Mouse (Mus musculus) CD4-positive helper T cell, adult 2 months (primary cell): ENCODE results near the gene Wfdc21.
A peak's percentile ranks its signal among the peaks of the same experiment; 100 is the strongest.

ENCODE experiments used
- DNase-seq: peaks from one replicate; pipeline ENCODE4 v3.0.0-alpha.2; 2012; ENCODE audit warnings: low read depth, missing footprints, low spot score

The Wfdc21 gene

DNA sequence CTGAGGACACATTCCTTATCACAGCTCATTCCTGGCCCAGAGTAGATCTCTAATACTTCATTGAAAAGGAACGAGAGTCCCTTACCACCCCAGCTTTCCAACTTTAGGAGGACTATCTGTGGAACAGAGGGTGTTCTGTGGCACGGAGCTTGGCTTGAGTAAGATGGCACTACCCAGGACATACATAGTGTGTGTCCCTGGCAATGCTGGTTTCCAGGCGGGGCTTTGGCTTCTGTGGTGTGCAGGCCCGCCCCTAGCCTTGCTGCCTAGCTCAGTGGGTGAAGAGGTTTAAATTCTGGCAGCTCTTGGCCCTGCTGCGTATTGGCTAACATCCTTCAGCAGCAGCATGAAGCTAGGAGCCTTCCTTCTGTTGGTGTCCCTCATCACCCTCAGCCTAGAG, at the start of gene Wfdc21:
Wfdc21 (plus strand) TSS at position 260 of the 400 bp plus-strand sequence.
- no peak for DNase-seq

DNA sequence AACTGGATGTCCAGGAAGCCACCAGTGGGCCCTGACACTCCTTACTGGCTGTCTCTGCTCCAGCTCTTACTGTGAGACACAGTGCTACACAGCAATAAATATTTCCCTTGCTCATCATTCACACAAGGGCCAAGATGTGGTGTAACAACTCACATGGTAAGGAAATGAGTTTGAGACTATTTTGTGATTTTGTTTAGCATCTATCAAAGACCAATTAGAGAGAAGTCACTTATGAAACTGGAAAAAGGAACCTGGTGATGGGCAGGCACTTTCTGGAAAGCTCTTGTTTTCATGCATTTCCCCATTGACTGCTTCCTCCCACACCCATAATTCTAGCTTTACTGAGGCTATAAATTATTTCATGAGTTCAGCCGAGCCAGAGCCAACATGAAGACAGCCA, 43.0 kb upstream of the Wfdc21 start, which contains the start of gene Wfdc17:
Wfdc17 (plus strand) TSS at position 287 of the 400 bp plus-strand sequence.
- no peak for DNase-seq

DNA sequence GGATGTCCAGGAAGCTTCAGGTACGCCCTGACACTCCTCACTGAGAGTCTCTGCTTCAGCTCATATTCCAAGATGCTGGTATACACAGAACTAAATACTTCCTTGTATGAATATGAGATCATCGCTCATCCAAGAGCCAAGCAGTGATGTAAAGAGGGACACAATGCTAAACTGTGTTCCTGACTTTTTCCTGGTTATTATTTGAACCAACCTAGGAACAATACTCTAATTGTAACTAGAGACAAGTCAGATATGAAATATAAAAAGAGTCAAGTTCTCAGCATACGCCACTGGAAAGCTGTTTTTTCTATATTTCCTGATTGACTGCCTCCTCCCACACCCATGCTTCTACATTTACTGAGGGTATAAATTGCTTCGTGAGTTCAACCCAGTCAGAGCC, 38.0 kb upstream of the Wfdc21 start, which contains the start of gene Wfdc18:
Wfdc18 (plus strand) TSS at position 301 of the 400 bp plus-strand sequence.
- no peak for DNase-seq

DNA sequence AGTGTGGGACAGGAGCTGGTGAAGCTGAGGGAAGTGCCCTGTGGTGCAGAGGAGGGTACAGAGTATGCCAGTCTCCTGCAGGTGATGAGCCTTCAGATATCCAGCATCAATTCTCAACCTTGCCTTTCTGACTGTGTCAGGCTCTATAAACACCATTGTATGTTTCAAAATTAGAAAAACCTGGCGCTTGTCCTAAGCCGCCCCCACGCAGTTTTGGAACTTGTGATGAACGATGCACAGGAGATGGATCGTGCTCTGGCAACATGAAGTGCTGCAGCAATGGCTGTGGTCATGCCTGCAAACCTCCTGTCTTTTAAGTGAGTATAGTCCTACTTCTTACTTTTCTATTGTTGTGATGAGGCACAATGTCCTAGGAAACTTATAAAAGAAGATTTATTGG, 37.1 kb upstream of the Wfdc21 start:
- DNase-seq, result no peak

DNA sequence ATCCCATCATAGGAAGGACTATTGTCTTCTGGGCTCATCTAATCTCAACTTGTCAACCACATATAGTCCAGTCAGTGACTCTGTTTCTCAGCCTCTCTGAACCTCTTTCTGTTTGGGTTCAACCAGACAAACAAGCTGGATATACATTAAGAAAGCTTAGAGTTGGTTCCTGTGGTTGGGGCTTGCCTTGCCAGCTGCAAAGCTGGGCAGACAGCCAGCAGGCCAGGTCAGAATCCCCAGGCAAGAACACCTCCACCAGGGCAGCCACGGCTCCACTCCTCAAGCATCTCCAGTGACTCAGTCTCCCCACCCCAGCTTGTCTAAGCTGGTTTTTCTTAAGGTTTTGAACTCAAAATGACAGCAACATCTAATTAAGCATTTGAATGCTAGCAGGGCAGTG, 34.1 kb upstream of the Wfdc21 start:
- DNase-seq, result no peak

DNA sequence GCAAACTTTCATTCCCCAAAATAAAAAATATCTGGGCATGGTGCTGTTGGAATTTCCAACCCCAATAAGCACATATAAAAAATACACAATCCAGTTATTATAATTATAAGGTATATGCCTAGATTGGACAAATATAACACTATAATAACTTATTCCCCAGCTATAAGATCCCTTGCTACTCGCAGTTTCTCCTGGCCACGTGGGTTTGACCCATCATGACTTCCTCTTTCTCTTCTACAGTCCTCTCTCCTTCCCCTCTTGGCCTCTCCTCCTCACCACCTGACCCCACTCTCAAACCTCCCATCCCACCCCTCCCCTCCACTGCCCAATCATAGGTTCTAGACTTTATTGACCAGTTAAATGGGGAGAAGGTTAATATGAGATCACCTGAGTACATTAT, 32.8 kb upstream of the Wfdc21 start:
- DNase-seq, result no peak

DNA sequence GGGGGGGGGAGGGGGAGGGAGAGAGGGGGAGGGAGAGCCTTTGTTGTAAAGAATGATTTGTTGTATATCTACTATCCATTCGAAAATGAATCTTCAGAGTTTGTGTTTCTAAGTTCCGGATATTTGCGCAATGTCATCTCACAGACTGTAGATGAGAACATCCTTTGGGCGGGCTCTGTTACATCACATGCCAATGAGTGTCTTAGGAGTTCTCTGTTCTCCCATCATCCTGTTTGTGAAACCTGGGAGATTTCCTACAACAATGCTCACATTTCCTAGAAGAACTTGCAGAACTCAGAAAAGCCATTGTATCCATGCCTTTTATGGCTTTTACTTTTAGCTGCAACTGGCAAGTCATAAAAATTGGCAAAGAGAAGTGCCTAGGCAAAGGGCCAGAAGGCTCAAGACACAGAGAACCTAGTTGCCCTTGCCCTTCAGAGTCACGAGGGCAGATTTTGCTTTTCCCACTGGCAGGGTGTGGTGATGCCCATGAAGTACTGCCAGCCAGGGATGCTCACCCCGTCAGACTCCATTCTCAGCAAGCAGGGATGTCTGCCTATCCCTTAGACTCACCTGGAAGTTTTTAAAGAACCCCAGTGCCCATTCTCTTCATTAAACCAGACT, 29.6 kb upstream of the Wfdc21 start:
- DNase-seq, result no peak

DNA sequence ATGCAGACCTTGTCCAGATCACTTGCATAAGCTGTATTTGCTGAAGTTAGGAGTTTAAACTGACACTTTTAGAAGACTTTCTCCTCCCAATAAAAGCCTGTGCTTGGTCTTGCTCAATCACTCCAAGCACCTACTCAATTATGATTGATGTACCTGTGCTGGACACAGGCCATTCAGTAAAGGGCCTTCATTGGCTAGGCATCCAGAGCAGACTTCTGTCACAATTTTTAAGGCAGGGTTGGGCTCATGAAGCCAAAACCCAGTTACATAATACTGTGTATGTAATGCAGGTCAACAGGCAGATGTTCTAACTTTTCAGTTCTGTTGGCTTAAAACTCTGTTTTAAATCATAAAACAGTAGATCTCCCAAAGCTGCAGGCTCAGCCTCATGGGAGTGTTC, 26.0 kb upstream of the Wfdc21 start:
- DNase-seq, result no peak

DNA sequence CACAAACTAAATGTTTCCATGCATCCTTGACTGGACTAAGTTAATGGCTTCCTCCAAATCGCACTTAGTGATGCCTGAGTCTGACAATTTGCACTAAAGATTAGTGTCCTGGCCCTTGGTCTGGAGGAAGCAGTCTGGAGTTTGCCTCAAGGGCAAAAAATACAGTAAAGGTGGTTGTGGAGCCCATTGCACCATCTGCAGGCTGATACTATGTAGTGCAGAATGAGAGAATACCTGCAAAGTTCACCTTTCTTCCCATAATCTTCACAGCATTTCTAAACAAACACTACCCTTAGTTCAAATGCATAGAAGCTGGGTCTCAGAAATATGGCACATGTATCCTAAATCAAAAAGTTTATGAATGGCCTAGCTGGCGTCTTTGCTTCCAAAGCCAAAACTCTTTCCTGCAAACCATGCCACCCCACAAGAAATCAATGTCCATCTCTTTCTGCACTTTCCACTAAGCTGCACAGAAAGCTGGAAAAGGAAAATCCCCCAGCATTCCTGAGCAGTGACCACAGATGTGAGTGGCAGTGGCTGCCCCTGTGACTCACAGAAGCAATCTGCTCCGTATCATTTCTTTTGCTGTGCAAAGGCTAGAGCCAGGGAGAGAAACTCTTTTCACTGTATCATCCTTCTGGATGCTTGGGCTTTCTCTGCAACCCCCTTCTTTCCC, 17.8 kb upstream of the Wfdc21 start:
- no peak for DNase-seq

DNA sequence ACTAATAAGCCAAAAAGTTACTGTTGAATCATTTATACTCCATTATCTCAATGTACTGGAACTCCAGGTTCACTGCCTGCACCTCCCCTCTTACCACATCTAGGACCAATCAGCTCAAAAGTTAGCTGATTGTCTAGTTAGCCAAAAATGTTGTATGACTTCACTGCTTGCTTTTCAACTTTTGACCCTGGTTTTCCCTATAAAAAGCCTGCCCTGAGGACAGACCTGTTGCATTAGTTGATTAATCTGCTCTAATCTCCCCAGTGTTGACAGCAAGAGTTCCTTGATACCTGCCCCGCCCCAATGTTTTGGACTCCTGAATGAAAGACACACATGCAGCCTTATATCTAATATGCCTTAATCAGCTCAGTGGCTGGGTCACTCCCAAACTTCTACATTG, 15.6 kb upstream of the Wfdc21 start:
- no peak for DNase-seq

DNA sequence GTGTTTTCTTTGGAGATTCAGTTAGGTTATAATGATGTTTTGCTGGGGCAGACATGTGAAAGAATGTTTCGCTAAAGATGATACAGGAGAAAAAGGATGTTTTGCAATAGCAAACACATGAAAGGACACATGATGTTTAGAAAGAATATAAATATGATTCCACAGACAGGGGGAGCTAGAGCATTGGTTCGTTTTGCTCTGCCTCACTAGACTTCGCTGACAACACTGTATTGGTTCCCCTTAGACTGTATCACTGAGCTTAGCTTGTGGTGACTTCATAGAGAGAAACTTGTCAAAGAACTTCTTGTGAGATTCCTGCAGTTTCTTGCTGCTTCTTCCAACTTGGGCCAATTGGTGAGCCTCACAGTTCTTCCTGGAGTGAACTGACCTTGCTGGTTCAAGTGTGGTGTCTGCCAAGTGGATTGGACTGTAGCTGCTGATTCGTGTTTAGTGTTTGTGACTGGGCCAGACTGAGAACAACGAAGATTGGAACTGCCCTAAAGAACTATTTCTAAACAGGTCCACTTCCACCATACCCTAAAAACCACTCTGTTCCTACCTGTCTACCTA, 13.6 kb upstream of the Wfdc21 start:
- DNase-seq, result no peak

DNA sequence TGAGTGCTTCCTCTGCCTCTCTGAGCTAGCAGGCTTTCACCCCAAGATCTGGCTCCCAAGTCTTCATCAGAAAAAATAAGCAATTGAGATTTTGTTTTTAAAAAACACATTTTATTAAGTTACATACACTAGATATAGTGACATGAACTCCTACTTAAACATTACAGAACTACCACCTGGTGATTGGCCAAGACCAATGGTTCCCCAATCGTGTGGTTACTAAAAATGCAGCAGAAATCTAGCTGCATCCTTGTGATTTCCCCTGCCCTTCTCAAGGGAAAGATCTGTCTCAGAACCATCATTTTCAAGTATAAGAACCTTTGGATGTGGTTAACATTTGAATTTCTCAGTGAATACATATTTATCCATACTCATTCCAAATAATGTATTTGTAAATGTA, 12.5 kb upstream of the Wfdc21 start:
- DNase-seq, result no peak

DNA sequence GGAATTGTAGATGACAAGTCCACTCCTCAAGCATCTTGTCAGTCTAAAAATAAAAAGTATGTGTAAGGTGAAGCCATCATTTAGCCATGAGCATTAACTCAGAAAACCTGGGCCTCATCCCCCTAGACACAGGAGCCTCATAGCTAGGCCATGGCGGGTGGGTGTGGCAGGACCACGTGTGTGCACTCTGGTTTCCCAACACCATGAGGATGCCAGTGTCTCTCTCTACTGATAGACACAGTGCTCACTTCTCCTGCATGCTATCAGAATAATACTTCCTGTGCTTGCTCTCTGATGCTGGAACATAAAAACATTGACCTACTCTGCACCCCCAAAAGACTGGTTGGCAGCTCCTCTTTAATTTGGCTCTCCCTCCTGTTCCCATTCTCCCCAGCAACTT, 10.9 kb upstream of the Wfdc21 start:
- no peak for DNase-seq

DNA sequence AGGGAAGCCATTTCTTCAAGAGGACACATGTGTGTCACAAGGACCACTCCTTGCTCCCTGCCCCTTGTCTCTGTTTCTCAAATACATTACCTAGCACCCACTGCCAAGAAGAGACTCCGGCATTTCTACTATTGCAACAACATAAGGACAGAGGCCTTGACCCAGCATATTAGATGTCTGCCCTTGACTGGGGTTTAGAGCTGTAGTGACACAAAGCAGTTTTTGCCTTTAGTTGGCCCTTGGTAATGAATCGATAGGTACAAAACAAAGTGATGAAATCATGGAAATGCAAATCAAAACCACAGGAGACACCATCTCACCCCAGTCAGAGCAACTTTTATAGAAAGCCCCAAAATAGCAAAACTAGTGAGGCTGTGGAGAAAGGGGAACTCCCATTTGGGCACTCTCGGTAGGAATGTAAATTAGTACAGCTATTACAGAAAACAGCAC, 9.6 kb upstream of the Wfdc21 start:
- DNase-seq, result peak; percentile 46

DNA sequence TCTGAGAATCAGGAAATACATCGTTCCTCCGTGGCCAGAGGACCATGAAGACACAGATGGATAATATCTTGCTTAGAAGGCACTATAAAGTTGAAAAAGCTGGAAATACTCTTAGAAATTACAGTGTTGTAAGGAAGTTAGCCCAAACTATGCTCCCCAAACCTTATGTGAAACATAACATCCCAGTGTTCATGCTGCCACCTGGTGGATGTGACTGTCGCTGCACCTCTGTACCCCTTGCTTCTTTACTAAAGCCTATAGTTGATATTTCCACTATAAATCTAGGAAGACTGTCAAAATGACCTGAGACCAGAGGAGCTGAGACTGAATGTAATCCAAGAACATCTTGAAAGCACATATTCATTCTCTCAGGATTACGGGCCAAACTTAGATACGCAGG, 7.5 kb upstream of the Wfdc21 start:
- peak; percentile 64 for DNase-seq

DNA sequence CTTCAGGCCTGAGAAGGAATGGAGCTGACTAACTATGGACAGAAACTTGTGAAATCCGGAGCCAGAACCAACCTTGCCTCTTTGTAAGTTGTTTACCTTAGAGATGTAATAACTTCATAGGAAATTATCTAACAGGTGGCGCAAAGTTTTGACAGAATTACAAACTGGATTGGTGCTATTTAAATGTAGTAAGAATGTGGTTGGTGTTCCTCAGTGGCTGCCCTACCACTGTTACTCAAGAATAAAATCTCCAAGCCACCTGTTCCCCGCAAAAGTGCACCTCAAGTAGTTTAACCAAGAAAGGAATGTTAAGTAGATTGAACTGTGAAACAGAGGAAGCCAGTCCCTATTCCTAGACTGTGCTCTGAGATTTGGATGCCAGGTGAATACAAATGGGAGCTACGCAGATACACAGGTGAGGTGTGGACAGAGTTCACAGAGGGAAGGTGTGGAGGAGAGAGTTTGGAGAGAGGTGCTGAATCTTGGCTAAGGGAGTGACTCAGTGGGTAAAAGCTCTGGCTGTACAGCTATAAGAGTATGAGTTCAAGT, 6.2 kb upstream of the Wfdc21 start:
- DNase-seq, result no peak

DNA sequence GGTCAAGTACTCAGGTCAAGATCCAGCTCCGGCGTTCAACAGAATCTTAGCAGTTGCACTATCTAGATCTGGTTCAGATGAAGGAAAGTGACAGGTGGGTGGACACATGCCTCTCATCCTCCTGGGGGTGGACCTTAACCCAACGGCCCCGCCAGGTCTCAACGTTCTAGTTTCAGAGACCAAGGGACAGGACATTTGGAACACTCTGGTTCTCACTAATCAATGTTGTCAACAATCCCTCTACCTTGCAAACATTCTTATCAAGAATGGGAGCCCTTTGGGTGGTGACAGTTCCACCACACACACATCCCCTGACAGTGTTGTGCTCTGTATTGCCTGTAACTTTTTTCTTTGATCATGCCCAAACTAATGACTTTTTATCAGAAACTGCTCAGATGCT, 4.9 kb upstream of the Wfdc21 start:
- DNase-seq, result no peak

DNA sequence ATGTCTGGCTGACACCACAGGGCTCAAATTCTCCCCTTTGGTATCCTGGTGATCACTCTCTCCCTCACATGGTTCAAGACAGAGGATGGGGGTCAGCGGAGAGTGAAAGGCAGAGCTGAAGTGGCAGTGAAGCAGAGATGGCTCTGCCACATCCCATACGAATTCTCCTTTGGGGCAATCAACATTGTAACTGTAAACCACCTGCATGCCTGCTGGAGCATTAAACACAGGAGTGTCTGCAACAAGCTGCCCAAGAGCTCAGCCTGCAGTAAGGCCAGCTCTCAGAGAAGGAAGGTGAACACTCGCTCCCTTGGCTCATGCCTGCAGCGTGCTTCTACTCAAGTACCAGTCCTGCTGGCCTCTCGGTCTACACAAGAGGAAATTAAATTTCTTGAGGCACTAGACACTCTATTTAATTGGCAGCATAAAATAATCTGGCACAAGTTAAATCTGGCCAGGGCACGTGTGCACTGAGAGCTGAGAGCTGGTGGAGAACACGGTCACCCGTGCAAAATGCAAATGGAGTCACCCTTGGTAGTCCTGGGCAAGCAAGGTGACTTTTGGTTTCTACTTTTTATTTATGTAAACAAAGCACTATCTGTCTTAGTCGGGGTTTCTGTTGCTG, 3.9 kb upstream of the Wfdc21 start:
- no peak for DNase-seq

DNA sequence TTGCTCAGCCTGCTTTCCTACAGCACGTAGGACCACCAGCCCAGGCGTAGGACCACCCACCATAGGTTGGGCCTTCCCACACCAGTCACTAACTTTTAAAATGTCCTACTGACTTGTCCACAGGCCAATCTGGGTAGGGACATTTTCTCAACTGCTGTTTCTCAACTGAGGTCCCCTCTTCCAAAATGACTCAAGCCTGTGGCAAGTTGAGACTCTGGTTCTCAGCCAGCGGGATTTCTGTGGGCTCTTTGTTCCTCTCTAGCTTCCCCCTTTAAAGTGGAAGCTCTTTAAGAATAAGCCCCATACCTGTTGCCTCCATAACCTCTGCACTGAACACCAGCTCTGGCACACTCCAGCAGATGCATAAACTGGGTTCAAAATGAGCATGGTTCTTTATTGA, 3.2 kb upstream of the Wfdc21 start:
- DNase-seq, result no peak

DNA sequence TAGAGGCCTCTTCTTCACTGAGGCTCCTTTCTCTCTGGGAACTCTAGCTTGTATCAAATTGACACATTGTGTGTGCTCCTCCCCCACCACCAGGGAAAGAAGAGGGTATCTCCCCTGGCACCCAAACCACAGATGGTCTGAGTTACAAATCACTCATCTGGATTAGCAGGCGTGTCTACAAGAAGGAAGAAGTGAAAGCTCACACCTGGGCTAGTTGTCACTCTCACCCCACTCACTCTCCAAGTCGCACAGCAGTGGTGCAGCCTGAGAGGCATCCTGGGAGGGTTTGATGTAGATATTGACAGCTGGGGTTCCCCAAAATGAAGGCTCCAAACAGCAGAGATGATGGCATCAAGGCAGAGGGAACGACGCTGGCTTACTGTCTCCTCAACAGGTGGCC, 588 bp upstream of the Wfdc21 start:
- DNase-seq, result no peak

DNA sequence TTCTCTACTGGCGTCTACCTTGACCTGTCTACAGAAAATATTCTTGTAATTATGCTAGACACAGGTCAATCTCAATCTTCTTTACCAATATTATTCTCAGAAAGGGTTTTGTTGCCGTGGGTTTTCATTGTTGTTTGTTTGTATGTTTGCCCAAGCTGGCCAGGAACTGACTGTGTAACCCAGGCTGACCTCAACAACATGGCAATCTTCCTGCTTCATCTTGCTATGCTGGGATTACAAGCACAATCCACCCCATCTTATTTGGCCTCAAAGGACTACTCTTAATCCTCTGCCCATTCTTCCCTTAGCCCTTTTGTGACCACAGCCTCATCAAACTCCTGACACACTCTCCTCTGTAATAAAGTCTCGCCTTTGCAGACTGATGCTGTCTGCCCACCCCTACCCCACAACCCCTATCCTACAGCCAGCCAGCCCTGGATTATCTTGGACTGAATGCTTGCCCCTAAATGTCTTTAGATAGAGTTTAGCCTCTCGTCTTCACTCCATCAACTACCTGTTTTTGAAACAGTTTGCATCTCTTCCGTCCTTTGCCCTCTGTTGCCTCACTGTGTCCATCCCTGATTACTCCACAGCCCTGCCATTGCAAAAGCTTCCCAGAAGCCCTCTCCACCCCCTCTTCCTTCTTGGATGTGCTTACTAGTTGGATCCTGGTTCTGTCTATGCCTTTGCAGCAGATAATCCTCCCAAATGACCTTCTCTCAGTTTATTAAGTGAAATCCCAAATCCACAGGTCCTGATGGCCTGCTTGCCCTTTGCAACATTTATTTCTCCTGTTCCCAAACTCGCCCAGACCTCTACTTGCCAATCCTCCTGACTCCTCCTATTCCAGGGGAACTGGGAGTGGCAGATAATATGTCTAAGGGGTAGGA, 881 bp downstream of the Wfdc21 start:
- DNase-seq, result no peak
